Mouse (Mus musculus) hindbrain, embryonic 11.5 days (tissue): Measurements from ENCODE around the gene Cenpa. TPM values are rescaled to one million over a fixed set of nuclear protein-coding genes. Genes with fewer than 3 reads are reported as not detected.
"Not testable (repeated sequence)": the region's sequence is repeated elsewhere in the genome, so short reads cannot be mapped to it uniquely, and the experiment has no call there.

Experiments
- ATAC-seq: fragments of 200-750 bp; cut with Nextera tagmentation; 2 replicates; pipeline ENCODE4 v1.8.0; 2017; ENCODE audit warnings: mild to moderate bottlenecking, moderate TSS enrichment, moderate library complexity; ENCODE audit not compliant: low FRiP score
- DNase-seq: peaks from one replicate; pipeline ENCODE4 v3.0.0-alpha.2; 2015; ENCODE audit warnings: low spot score
- H3K27ac ChIP-seq: fragments of 300-500 bp; sonication (generic); 2 replicates; pipeline ENCODE4 v1.5.1; 2014; ENCODE audit warnings: mild to moderate bottlenecking, low read depth, low read length
- H3K27me3 ChIP-seq: fragments of 300-500 bp; sonication (generic); 2 replicates; pipeline ENCODE4 v1.6.1; 2014; ENCODE audit warnings: mild to moderate bottlenecking, low read length, moderate library complexity, mixed read lengths; ENCODE audit not compliant: control insufficient read depth, insufficient read depth
- H3K36me3 ChIP-seq: fragments of 300-500 bp; sonication (generic); 2 replicates; pipeline ENCODE4 v1.6.1; 2014; ENCODE audit warnings: mild to moderate bottlenecking, low read length, moderate library complexity, mixed read lengths; ENCODE audit not compliant: control insufficient read depth, insufficient read depth
- H3K4me1 ChIP-seq: fragments of 300-500 bp; sonication (generic); replicated peaks from 2 replicates; pipeline ENCODE4 v1.6.1; 2014; ENCODE audit warnings: low read length, mixed read lengths; ENCODE audit not compliant: control insufficient read depth, insufficient read depth
- H3K4me2 ChIP-seq: fragments of 300-500 bp; sonication (generic); replicated peaks from 2 replicates; pipeline ENCODE4 v1.6.1; 2014; ENCODE audit warnings: mild to moderate bottlenecking, low read depth, low read length
- H3K4me3 ChIP-seq: fragments of 300-500 bp; sonication (generic); 2 replicates; pipeline ENCODE4 v1.5.1; 2014; ENCODE audit warnings: low read depth, low read length
- H3K9ac ChIP-seq: fragments of 300-500 bp; sonication (generic); 2 replicates; pipeline ENCODE4 v1.6.1; 2014; ENCODE audit warnings: low read depth, low read length
- H3K9me3 ChIP-seq: fragments of 300-500 bp; sonication (generic); 2 replicates; pipeline ENCODE4 v1.6.1; 2016; ENCODE audit warnings: low read length; ENCODE audit not compliant: control insufficient read depth
- WGBS: fragments of 180-500 bp; shearing (Covaris S2); extraction: QIAGEN DNeasy Blood & Tissue Kit; methylation state at CpG from one replicate; pipeline ENCODE4 v1.1.7; 2014; 5-methylcytosine and 5-hydroxymethylcytosine counted together
- polyA plus RNA-seq: library from polyadenylated mRNA; unstranded; fragments of >200 nt; fragmentation: Nextera tagmentation; extraction: Ambion mirVana; gene quantifications from 2 replicates; pipeline ENCODE4 v1.2.1, GENCODE M21; 2014

Gene Cenpa
- polyA plus RNA-seq, 1 experiment from 2014 or later: 324 TPM

GRCm38 (mm10) chr5:30678722-30679296 is 12.2 kb downstream of the Cenpa start:
- Histone ChIP-seq H3K36me3 (0 out of 2 replicates have a peak, but pooled peaks cover 4% of the 10 kb centered on the region), H3K27me3 (no peaks in the 10 kb centered on the region), H3K9ac (no peak overlapping the region), H3K4me2 (no peak overlapping the region), H3K9me3 (no peaks in the 10 kb centered on the region), H3K4me1 (no peaks in the 10 kb centered on the region), H3K4me3 (no peak overlapping the region), H3K27ac (no peak overlapping the region)
- ATAC-seq (no peak), DNase-seq (no peak)
- WGBS: 95% methylated on average over 4 of the region's 4 CpGs

GRCm38 (mm10) chr5:30679593-30679992 is 13.0 kb downstream of the Cenpa start:
- H3K9ac ChIP-seq: no peak overlapping the region
- no peak overlapping the region for H3K27ac ChIP-seq
- H3K4me2 ChIP-seq: no peak overlapping the region
- 89% methylated on average over 5 of the region's 5 CpGs for WGBS
- H3K4me3 ChIP-seq: no peak overlapping the region
- no peak for ATAC-seq
- no peaks in the 10 kb centered on the region for H3K27me3 ChIP-seq
- no peaks in the 10 kb centered on the region for H3K4me1 ChIP-seq
- no peaks in the 10 kb centered on the region for H3K9me3 ChIP-seq
- no peak for DNase-seq
- 0 out of 2 replicates have a peak, but pooled peaks cover 4% of the 10 kb centered on the region for H3K36me3 ChIP-seq

- no peaks in the 10 kb centered on the region for H3K9me3 ChIP-seq
- no peaks in the 10 kb centered on the region for H3K27me3 ChIP-seq
- no peak overlapping the region for H3K4me3 ChIP-seq
- 84% methylated on average over 5 of the region's 5 CpGs for WGBS
- no peaks in the 10 kb centered on the region for H3K36me3 ChIP-seq
- H3K27ac ChIP-seq: no peak overlapping the region
- no peak overlapping the region for H3K9ac ChIP-seq
- DNase-seq (no peak), ATAC-seq (no peak)
- no peaks in the 10 kb centered on the region for H3K4me1 ChIP-seq
- no peak overlapping the region for H3K4me2 ChIP-seq
These were observed 15.4 kb downstream of the Cenpa start for GRCm38 (mm10) chr5:30681970-30682369.

GRCm38 (mm10) chr5:30682967-30683600 is 16.5 kb downstream of the Cenpa start:
- Histone ChIP-seq H3K27ac (no peak overlapping the region), H3K9ac (no peak overlapping the region), H3K9me3 (no peaks in the 10 kb centered on the region), H3K4me3 (no peak overlapping the region), H3K27me3 (no peaks in the 10 kb centered on the region), H3K4me1 (no peaks in the 10 kb centered on the region), H3K4me2 (no peak overlapping the region), H3K36me3 (no peaks in the 10 kb centered on the region)
- ATAC-seq (no peak), DNase-seq (no peak)

GRCm38 (mm10) chr5:30683993-30684392 is 17.4 kb downstream of the Cenpa start:
- WGBS: 77% methylated on average over 3 of the region's 3 CpGs
- ATAC-seq (no peak), DNase-seq (no peak)
- Histone ChIP-seq H3K4me3 (no peak overlapping the region), H3K4me2 (no peak overlapping the region), H3K36me3 (no peaks in the 10 kb centered on the region), H3K9ac (no peak overlapping the region), H3K4me1 (no peaks in the 10 kb centered on the region), H3K27ac (no peak overlapping the region), H3K27me3 (no peaks in the 10 kb centered on the region), H3K9me3 (no peaks in the 10 kb centered on the region)

- no peaks in the 10 kb centered on the region for H3K36me3 ChIP-seq
- H3K4me3 ChIP-seq: no peak overlapping the region
- H3K27me3 ChIP-seq: no peaks in the 10 kb centered on the region
- no peak for ATAC-seq
- no peaks in the 10 kb centered on the region for H3K9me3 ChIP-seq
- no peaks in the 10 kb centered on the region for H3K4me1 ChIP-seq
- H3K9ac ChIP-seq: no peak overlapping the region
- DNase-seq: peak; percentile 50
- 57% methylated on average over 3 of the region's 3 CpGs for WGBS
- H3K4me2 ChIP-seq: no peak overlapping the region
- no peak overlapping the region for H3K27ac ChIP-seq
These were observed 20.2 kb downstream of the Cenpa start for GRCm38 (mm10) chr5:30686781-30687180.

GRCm38 (mm10) chr5:30700361-30701000 is 33.9 kb downstream of the Cenpa start:
- H3K4me1 ChIP-seq: no peaks in the 10 kb centered on the region
- no peaks in the 10 kb centered on the region for H3K9me3 ChIP-seq
- no peaks in the 10 kb centered on the region for H3K27me3 ChIP-seq
- DNase-seq: no peak
- ATAC-seq: no peak
- H3K36me3 ChIP-seq: no peaks in the 10 kb centered on the region
- H3K4me2 ChIP-seq: no peak overlapping the region
- WGBS: 82% methylated on average over 8 of the region's 8 CpGs
- no peak overlapping the region for H3K27ac ChIP-seq
- H3K9ac ChIP-seq: no peak overlapping the region
- no peak overlapping the region for H3K4me3 ChIP-seq

GRCm38 (mm10) chr5:30701373-30701772 is 34.8 kb downstream of the Cenpa start:
- not testable (repeated sequence) for H3K4me3 ChIP-seq, H3K27ac ChIP-seq

GRCm38 (mm10) chr5:30701866-30702265 is 35.3 kb downstream of the Cenpa start:
- 88% methylated on average over 3 of the region's 3 CpGs for WGBS
- Histone ChIP-seq H3K27ac (no peak overlapping the region), H3K4me3 (no peak overlapping the region), H3K36me3 (no peaks in the 10 kb centered on the region), H3K4me2 (no peak overlapping the region), H3K27me3 (no peaks in the 10 kb centered on the region), H3K9ac (no peak overlapping the region), H3K9me3 (no peaks in the 10 kb centered on the region), H3K4me1 (no peaks in the 10 kb centered on the region)
- no peak for ATAC-seq
- no peak for DNase-seq

More at GRCm38 (mm10) chr5:30701373-30701772, 34.8 kb downstream of the Cenpa start:
- H3K9me3 ChIP-seq, H3K4me1 ChIP-seq, DNase-seq, H3K36me3 ChIP-seq, ATAC-seq, H3K27me3 ChIP-seq, H3K9ac ChIP-seq, H3K4me2 ChIP-seq: not testable (repeated sequence)
- 37% methylated on average over 4 of the region's 4 CpGs for WGBS
